Mouse (Mus musculus) CH12.LX (cell line): ENCODE results near the gene Gbx2.

Source experiments
- CTCF ChIP-seq, 2 experiments: IDR thresholded peaks in 1 of 2; conservative IDR thresholded peaks in 1 of 2; 2 replicates each; pipeline ENCODE4 v1.5.1; 2011 to 2012; ENCODE audit warnings: low read depth in 2 of 2, low read length in 2 of 2, improper control_type of control experiment in 1 of 2, inconsistent platforms in 1 of 2, mild to moderate bottlenecking in 1 of 2, moderate library complexity in 1 of 2
- E2F4 ChIP-seq: IDR thresholded peaks from 2 replicates; pipeline ENCODE4 v1.6.1; 2011; ENCODE audit warnings: low read depth, low read length, improper control_type of control experiment; ENCODE audit not compliant: insufficient replicate concordance
- ELF1 ChIP-seq: IDR thresholded peaks from 2 replicates; pipeline ENCODE4 v1.6.1; 2014; ENCODE audit warnings: low read depth, mild to moderate bottlenecking, inconsistent platforms, low read length, improper control_type of control experiment
- HCFC1 ChIP-seq: IDR thresholded peaks from 2 replicates; pipeline ENCODE4 v1.6.1; 2012; ENCODE audit warnings: low read depth, mild to moderate bottlenecking, inconsistent platforms, low read length, improper control_type of control experiment
- MXI1 ChIP-seq: IDR thresholded peaks from 2 replicates; pipeline ENCODE4 v1.6.1; 2011; ENCODE audit warnings: mild to moderate bottlenecking, low read depth, low read length, improper control_type of control experiment
- TBP ChIP-seq: conservative IDR thresholded peaks from 2 replicates; pipeline ENCODE4 v1.6.1; 2011; ENCODE audit warnings: low read depth, low read length, improper control_type of control experiment
- UBTF ChIP-seq: IDR thresholded peaks from 2 replicates; pipeline ENCODE4 v1.6.1; 2012; ENCODE audit warnings: low read depth, mild to moderate bottlenecking, inconsistent platforms, low read length, improper control_type of control experiment, moderate library complexity

DNA sequence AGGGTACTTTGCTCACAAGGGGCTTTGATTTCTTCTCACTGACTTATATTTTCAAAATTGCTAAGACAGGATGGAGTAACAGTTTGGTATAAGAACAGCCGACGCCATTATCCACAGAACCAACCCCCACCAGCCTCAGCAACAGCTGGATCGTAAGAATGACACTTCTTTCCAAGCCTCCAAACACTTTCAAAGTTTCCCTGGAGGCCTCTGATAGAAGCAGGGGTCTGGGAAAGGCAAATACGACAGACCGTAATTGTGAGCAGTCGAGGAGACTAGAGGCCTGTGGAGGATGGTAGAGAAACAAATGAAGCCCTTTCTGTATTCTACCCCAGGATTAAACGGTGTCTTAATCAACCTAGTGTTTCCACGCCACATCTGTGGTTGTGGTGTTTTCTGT lies 40.9 kb upstream of the Gbx2 start:
- TF ChIP-seq HCFC1 (no peak), CTCF (conservative IDR thresholded peaks at IDR 0.05 in 1 of 2, IDR thresholded peaks at IDR 0.05 in 1 of 2; ENCODE audit: low read depth in 2 of 2, low read length in 2 of 2) (no peak), UBTF (no peak), E2F4 (no peak), MXI1 (no peak), ELF1 (no peak), TBP (no peak)
